Mouse (Mus musculus) forelimb bud, embryonic 11.5 days (tissue): ENCODE results near the gene Nrp1.

Experiments used
- DNase-seq: peaks from one replicate; pipeline ENCODE4 v3.0.0-alpha.2; 2012; ENCODE audit warnings: low read depth, low spot score

Nrp1 gene

DNA sequence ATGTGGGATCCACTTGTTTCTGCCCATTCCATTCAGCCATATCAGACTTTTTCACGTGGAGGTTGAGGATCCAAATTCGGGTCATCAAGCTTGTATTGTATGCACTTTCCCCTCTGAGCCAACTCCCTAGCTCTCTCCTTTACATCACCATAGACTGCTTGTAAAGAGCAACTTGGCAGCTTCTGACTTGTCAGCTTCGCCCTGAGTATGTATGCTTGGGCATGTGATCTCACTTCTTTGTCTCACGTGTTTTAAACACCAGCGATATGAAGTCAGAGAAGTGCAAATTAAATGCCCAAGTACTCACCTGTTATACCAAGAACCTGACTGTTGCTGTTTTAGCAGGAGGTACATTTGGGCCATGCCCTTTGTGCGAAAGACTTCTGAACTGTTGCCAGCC lies 12.6 kb downstream of the Nrp1 start:
- no peak for DNase-seq

DNA sequence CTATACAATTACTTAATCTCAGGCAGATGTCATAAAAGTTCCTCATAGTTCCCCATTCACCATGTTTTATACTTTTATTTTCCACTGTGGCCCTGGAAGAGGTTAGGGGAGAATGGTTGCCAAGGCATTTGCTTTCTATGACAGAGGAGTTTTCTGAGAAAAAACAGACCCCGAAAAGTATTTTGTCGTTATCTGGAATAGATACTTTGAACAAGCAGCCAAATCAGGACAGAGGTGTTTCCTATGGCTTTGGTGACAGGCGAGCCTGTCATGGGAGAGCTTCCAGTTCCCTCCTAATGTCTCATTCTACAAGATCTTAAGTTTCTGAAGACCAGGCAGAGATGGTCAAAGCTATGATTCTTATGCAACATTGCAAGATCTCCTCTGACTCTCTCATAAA lies 13.4 kb downstream of the Nrp1 start:
- DNase-seq: no peak

GRCm38 (mm10) chr8:128372724-128373123 lies 14.3 kb downstream of the Nrp1 start:
- DNase-seq: no peak

GRCm38 (mm10) chr8:128373418-128373817 lies 15.0 kb downstream of the Nrp1 start:
- no peak for DNase-seq

GRCm38 (mm10) chr8:128375291-128375690 lies 16.9 kb downstream of the Nrp1 start:
- DNase-seq: no peak

DNA sequence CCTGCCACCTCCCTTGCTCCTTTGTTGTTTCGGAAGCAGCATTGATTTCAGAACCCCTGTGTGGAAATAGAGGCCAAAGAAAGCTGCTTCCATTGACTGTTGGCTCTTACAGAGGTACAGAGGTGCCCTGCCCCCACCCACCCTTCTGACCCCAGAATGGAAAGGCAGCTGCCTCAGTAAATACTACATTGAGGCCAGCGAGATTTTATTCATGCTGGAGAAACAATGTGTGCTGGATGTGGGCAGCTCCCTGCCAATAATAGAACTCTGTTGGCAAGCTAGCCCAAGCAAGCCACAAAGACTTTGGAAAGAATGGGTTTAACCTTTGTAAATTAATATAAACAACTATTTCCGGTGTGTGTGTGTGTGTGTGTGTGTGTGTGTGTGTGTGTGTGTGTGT lies 24.8 kb downstream of the Nrp1 start:
- DNase-seq: no peak

DNA sequence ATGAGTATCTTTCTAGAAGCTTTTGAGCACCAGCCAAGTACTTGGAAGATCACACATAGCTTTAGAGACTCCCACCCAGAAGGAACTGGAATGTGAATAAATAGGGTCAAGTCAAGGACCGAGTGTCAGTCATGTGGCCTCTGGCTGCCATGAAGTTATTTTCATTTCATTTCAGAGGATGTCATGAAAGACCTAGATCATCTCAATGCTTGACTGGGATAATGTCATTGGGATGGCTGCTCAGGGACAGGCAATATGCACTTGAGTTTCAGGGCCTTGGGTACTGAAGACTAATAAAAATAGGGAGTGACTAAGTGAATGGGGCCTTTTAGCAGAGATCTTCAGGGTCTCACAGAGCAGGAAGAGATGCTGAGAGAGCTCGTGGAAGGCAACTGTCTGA lies 26.0 kb downstream of the Nrp1 start:
- no peak for DNase-seq

GRCm38 (mm10) chr8:128384921-128385332 lies 26.5 kb downstream of the Nrp1 start:
- no peak for DNase-seq

- no peak for DNase-seq
These were observed 28.7 kb downstream of the Nrp1 start for GRCm38 (mm10) chr8:128386963-128387621.

GRCm38 (mm10) chr8:128390759-128391158 lies 32.4 kb downstream of the Nrp1 start:
- no peak for DNase-seq

- no peak for DNase-seq
These were observed 32.9 kb downstream of the Nrp1 start for GRCm38 (mm10) chr8:128391182-128391760.

GRCm38 (mm10) chr8:128394671-128395193 lies 36.3 kb downstream of the Nrp1 start:
- DNase-seq: no peak

DNA sequence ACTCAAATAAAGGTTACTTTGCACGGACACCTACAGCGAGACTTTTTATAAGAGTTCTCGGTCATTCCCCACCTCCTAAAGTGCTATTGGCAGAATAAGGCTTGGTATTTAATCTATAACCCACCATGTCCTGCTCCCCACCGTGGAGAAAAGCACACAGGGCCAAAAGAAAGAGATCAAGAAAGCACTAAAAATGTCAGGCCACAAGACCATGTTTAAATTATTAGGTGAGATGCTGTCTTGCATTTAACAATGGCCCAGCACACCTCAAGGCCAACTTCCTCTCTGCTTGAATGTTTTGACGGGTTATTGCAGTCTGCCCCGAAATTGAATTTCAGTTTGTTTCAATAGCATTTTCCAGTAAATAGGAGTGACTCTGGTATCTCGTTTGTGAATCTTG lies 38.6 kb downstream of the Nrp1 start:
- DNase-seq: peak; percentile 82

DNA sequence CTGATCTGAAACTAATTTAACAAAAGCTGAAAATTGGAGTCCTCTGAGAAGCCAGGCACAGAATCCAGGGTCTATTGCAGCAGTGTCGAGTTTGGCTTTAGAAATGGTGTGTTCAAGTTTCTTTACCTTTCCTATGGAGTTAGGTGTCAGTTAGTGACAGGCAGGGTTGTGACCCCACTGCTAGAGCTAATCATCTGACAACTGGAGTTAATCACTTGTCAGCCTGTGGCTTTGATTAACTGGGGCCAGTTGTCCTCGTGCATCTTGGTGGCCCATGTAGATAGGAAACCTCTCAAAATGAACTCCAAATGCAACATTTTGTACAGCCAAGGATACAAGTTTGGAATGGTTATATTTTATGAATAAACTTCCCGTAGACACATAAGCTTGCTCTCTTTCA lies 39.0 kb downstream of the Nrp1 start:
- DNase-seq: peak; percentile 39

GRCm38 (mm10) chr8:128398472-128399091 lies 40.2 kb downstream of the Nrp1 start:
- no peak for DNase-seq

GRCm38 (mm10) chr8:128400286-128400685 lies 41.9 kb downstream of the Nrp1 start:
- DNase-seq: no peak

DNA sequence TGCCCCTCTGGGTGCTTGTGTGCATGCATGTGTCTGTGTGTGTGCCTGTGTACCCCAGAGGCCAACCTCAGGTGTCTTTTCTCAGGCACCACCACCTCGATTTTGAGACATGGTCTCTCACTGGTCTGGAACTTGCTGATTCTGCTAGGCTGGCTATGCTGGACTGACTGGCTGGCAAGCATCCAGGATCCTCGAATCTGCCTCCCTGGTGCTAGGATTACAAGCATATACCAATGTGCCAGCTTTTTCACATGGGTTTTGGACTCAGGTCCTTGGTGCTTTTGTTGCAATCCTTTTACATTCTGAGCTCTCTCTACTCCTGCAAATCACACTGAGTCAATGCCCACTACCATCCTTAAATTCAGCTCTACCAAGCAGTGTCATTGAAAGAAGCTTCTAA lies 46.5 kb downstream of the Nrp1 start:
- no peak for DNase-seq

DNA sequence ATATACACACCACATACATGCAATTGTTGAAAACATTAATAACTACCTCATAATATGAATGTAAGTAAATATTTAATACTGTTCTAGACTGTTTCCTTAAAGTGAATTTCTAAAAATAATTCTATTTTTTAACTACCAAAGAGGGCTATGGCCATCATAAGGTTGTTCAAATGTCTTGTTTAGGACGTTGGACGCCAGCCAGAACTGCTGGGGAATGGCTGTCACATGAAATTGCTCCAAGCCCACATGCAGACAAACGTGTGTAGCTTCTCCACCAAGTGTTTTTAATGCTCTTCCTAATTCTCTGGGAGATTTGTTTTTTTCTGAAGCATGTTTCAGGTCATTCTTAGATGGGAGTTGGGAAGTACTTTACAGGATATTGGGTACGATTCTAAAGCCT lies 55.0 kb downstream of the Nrp1 start:
- no peak for DNase-seq

- no peak for DNase-seq
These were observed 57.6 kb downstream of the Nrp1 start for GRCm38 (mm10) chr8:128415730-128416684.

- DNase-seq: no peak
These were observed 58.5 kb downstream of the Nrp1 start for GRCm38 (mm10) chr8:128416896-128417295.

- no peak for DNase-seq
These were observed 59.8 kb downstream of the Nrp1 start for GRCm38 (mm10) chr8:128417956-128418796.
